Mouse (Mus musculus): ENCODE data around the gene Otop1. TPM values are rescaled to one million over a fixed set of nuclear protein-coding genes. Genes with fewer than 3 reads are reported as not detected.
A peak's percentile ranks its signal among the peaks of the same experiment; 100 is the strongest.

The Otop1 gene
- polyA plus RNA-seq, 1 experiment from 2014 or later, result not detected

DNA sequence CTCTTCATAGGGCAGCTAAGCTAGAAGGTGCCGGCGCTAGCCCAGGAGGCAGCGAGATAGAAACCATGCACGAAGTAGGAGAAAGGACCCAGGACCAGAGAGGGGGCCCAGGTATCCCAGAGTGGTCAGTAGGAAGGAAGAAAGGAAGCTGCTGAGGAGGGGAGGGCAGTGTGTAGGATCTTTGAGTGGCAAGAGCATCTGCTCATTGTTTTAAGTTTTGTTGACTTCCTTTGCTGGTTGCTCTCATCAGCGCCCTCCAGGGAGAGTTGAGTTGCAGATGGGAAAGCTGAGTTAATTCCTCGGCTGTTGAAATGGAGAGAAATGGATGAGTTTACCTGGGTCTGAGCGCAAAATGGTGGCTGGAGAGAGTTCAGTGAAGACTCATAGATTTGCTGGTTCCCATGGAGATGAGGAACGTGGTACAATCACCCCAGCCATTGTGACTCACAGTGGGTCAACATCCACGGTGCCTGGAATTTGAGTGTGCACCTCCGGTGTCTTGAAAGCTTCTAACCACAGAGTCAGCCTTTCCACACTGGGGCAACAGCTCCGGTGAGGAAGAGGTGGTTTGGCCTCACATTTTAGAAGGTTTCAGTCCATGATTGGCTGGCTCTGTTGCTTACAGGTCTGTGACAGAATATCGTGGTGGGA lies 26.1 kb downstream of the Otop1 start:
- Histone ChIP-seq H3K27ac (replicated peaks) (no peak overlapping the region), H3K9ac (no peak overlapping the region), H3K27me3 (no peaks in the 10 kb centered on the region), H3K4me1 (no peaks in the 10 kb centered on the region), H3K4me2 (replicated peaks) (no peak overlapping the region), H3K9me3 (replicated peaks) (no peaks in the 10 kb centered on the region), H3K36me3 (no peaks in the 10 kb centered on the region), H3K4me3 (replicated peaks) (no peak overlapping the region)
- 86% methylated on average over 12 of the region's 12 CpGs for WGBS
- no peak for ATAC-seq (ENCODE audit: insufficient number of reproducible peaks, low FRiP score, low TSS enrichment, low read depth)

DNA sequence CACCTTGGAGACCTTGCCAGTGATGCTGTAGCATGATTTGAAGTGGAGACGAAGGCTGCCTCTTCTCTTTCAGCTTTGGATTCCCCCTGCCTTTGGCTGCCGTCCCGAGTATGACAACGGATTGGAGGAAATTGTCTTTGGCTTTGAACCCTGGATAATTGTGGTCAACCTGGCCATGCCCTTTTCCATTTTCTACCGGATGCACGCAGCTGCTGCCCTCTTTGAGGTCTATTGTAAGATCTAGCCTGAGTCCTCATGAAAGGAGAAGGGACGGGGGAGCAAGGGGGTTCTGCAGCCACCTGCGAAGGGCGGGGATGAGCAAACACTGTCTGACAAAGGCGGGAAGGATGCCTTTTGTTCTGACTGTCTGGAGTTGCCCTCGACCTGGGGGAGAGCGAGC lies 26.9 kb downstream of the Otop1 start:
- Histone ChIP-seq H3K36me3 (no peaks in the 10 kb centered on the region), H3K9ac (no peak overlapping the region), H3K27ac (replicated peaks) (no peak overlapping the region), H3K4me2 (replicated peaks) (no peak overlapping the region), H3K4me3 (replicated peaks) (no peak overlapping the region), H3K9me3 (replicated peaks) (no peaks in the 10 kb centered on the region), H3K4me1 (no peaks in the 10 kb centered on the region), H3K27me3 (no peaks in the 10 kb centered on the region)
- ATAC-seq (ENCODE audit: insufficient number of reproducible peaks, low FRiP score, low TSS enrichment, low read depth), result no peak
- WGBS, result 44% methylated on average over 12 of the region's 12 CpGs

DNA sequence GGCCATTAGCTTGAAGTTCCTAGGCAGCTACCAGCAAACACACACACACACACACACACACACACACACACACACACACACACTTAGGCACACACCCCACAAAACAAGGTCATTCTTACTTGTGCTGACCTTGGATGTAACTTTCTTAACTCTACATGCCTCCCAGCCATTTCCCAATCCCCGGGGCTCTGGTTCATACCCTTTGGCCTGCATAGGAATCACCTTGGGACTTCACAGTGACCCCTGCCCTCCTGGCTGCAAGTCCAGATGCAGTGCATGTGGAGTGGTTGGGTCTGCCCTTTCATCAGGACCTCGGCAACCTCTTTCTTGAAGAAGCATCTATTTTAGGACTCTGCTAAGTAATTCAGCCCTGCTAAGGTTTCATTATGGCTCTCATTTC lies 29.5 kb downstream of the Otop1 start:
- ATAC-seq (ENCODE audit: insufficient number of reproducible peaks, low FRiP score, low TSS enrichment, low read depth), result no peak
- H3K9ac ChIP-seq, result no peak overlapping the region
- H3K4me1 ChIP-seq, result no peaks in the 10 kb centered on the region
- H3K27ac ChIP-seq (replicated peaks), result no peak overlapping the region
- 45% methylated on average over 2 of the region's 2 CpGs for WGBS
- H3K4me2 ChIP-seq (replicated peaks), result no peak overlapping the region
- no peaks in the 10 kb centered on the region for H3K27me3 ChIP-seq
- H3K4me3 ChIP-seq (replicated peaks), result no peak overlapping the region
- H3K36me3 ChIP-seq, result no peaks in the 10 kb centered on the region
- no peaks in the 10 kb centered on the region for H3K9me3 ChIP-seq (replicated peaks)

DNA sequence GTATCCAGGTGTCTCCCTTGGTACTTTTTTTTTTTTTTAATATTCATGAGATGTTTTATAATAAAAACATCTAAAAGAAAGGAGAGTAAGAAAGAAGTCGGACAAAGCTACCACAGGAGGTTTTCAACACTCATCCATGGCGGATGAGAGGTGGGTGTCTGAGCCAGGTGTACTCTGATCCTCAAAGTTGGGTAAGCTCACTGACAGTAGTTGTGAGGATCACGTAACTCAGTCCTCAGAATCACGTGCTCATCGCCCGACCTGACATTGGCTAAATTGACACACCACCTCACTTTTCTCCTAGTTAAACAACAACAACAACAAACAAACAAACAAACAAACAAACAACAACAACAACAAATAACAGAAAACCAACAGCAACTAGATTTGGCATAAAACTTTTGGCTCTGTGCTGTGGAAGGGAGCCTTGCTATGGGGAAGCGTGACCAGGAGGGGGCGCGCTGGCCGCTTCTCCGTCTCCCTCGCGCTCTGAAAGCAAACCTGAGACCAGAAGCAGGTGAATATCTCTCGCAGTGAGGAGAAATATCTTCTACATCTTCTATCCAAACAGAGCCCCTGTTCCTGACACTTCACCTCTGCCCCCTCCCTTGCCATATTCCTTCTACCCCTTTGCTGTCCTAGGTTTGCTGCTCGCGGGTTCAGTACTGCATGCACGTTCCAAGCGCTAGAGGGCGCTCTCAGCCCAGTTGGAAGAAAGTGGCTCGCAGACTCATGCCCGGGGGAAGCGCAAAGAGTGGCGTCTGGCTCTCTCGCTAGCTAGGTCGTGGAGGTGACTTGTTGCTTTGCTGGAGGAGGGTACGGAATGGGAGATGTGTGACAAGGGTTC lies 31.7 kb downstream of the Otop1 start:
- 9% methylated on average over 26 of the region's 26 CpGs for WGBS
- H3K36me3 ChIP-seq, result no peaks in the 10 kb centered on the region
- H3K4me3 ChIP-seq (replicated peaks), result peak overlapping the region; percentile 41
- H3K4me1 ChIP-seq, result no peaks in the 10 kb centered on the region
- H3K27ac ChIP-seq (replicated peaks), result no peak overlapping the region
- peak overlapping the region; percentile 65 for H3K4me2 ChIP-seq (replicated peaks)
- 0 out of 2 replicates have a peak, but pooled peaks have one; percentile 56 for ATAC-seq (ENCODE audit: insufficient number of reproducible peaks, low FRiP score, low TSS enrichment, low read depth)
- H3K9me3 ChIP-seq (replicated peaks), result no peaks in the 10 kb centered on the region
- H3K9ac ChIP-seq, result no peak overlapping the region
- no peaks in the 10 kb centered on the region for H3K27me3 ChIP-seq

DNA sequence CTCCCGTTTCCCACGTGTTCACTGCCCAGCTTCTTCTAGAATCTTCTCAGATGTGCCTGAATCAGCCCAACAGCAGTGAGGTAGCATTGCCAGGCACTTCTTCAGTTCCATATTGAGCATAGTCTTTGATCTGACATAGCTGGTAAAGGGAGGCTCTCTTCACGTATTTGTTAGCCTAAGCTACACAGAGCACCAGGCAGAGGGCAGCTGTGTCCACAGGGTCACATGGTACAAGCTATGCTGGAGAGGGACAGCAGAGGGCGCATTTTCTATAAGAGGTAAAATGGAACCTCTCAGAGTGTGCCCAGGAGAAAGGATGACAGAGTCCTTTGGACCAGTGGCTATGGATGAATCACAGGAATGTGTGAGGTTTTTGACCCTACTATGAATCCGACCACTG lies 33.1 kb downstream of the Otop1 start:
- Histone ChIP-seq H3K4me3 (replicated peaks) (no peak overlapping the region), H3K4me1 (no peaks in the 10 kb centered on the region), H3K27ac (replicated peaks) (no peak overlapping the region), H3K36me3 (no peaks in the 10 kb centered on the region), H3K27me3 (no peaks in the 10 kb centered on the region), H3K9ac (no peak overlapping the region), H3K4me2 (replicated peaks) (no peak overlapping the region), H3K9me3 (replicated peaks) (no peaks in the 10 kb centered on the region)
- WGBS, result 47% methylated on average over 5 of the region's 5 CpGs
- no peak for ATAC-seq (ENCODE audit: insufficient number of reproducible peaks, low FRiP score, low TSS enrichment, low read depth)

DNA sequence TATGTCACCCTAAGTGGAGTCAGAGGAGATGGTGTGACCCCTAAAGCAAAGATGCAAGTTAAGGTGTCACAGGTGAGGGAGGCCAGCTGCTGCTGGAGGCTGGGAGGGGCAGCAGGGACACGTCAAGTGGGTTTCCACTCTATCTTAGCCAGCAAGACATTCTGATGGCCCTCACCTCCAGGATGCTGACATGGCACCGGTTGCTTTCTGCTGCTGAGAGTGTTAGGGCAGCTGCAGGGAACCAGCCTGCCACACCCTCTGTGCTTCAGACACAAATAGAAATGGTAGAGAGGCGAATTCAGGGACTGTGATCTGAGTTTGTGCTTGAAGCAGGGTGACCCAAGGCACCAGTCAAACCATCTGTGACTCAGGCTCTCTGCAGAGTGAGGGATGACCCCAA lies 34.0 kb downstream of the Otop1 start:
- no peak overlapping the region for H3K9ac ChIP-seq
- H3K4me1 ChIP-seq, result no peaks in the 10 kb centered on the region
- H3K4me3 ChIP-seq (replicated peaks), result no peak overlapping the region
- H3K9me3 ChIP-seq (replicated peaks), result no peaks in the 10 kb centered on the region
- 66% methylated on average over 3 of the region's 3 CpGs for WGBS
- no peak overlapping the region for H3K4me2 ChIP-seq (replicated peaks)
- H3K27ac ChIP-seq (replicated peaks), result no peak overlapping the region
- no peaks in the 10 kb centered on the region for H3K27me3 ChIP-seq
- ATAC-seq (ENCODE audit: insufficient number of reproducible peaks, low FRiP score, low TSS enrichment, low read depth), result no peak
- H3K36me3 ChIP-seq, result no peaks in the 10 kb centered on the region

DNA sequence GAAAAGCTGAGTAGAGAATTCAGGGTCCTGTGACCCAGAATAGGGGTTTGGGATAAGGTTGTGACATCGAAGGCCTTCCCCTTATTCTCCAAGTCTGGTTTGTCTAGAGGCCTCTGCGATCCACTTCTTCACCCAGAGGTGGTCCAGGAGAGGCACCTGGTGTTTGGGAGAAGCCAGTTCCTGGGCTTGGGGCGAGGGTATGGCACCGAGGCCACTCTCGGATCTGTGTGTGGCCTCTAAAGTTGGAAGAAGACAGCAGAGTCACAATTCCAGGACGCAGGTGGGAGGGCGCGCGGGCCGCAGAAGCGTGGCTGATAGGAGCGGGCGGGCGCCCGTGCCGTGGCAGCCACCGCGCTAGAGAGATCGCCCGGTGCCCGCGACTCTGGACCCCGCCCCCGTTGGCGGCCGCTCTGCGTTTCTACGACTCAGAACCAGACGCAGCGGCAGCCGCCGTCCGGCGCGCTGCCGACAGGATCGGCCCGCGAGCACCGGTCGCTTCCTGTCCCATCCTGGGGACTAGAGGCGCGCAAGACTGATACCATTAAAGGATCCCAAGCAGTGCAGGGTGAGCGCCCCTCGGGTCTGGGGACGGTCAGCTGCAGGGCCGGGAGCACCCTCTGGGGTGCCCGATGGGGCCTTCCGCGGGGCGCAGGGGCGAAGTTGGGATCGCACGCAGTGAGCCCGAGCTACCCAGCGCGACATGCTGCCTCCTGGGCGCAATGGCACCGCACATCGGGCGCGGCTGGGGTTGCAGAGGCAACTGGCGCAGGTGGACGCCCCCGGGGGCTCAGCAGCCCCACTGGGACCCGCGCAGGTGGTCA lies 43.4 kb downstream of the Otop1 start, which contains the start of gene Drd5:
Drd5 (plus strand) TSS at position 402 of the 821 bp plus-strand sequence.
- ATAC-seq (ENCODE audit: insufficient number of reproducible peaks, low FRiP score, low TSS enrichment, low read depth), result 0 out of 2 replicates have a peak, but pooled peaks have one; percentile 29
- peaks cover 47% of the 10 kb centered on the region for H3K27me3 ChIP-seq

DNA sequence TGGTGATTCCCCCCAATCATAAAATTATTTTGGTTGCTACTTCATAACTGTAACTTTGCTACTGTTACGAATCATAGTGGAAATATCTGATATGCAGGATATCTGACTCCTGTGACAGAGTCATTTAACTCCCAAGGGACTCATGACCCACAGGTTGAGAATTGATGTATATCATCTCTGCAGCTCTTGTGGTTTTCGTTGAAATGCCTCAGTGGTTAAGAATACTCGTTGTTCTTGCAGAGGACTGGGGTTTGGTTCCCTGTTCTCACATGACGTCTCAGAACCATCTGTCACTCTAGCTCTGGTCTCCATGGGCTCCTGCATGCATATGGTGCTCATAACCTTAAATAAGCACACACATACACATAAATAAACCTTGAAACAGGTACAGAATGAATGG lies 57.6 kb downstream of the Otop1 start:
- Histone ChIP-seq H3K27ac (replicated peaks) (no peak overlapping the region), H3K4me1 (no peaks in the 10 kb centered on the region), H3K4me2 (replicated peaks) (no peak overlapping the region), H3K9me3 (replicated peaks) (no peaks in the 10 kb centered on the region), H3K27me3 (no peaks in the 10 kb centered on the region), H3K4me3 (replicated peaks) (no peak overlapping the region), H3K36me3 (no peaks in the 10 kb centered on the region), H3K9ac (no peak overlapping the region)
- no peak for ATAC-seq (ENCODE audit: insufficient number of reproducible peaks, low FRiP score, low TSS enrichment, low read depth)
- WGBS, result 53% methylated on average over 4 of the region's 4 CpGs

More for the DNA sequence above, 43.4 kb downstream of the Otop1 start, which contains the start of gene Drd5:
- 2% methylated on average over 61 of the region's 67 CpGs for WGBS
- no peaks in the 10 kb centered on the region for H3K9me3 ChIP-seq (replicated peaks)
- peak within 1 kb of the TSS; percentile 21; the same call in 1 of the 2 replicates for H3K9ac ChIP-seq
- no peaks in the 10 kb centered on the region for H3K36me3 ChIP-seq
- no peak within 1 kb of the TSS for H3K27ac ChIP-seq (replicated peaks)
- H3K4me2 ChIP-seq (replicated peaks), result peak within 1 kb of the TSS; percentile 83
- H3K4me3 ChIP-seq (replicated peaks), result peak within 1 kb of the TSS; percentile 41
- H3K4me1 ChIP-seq, result peaks cover 9% of the 10 kb centered on the region

DNA sequence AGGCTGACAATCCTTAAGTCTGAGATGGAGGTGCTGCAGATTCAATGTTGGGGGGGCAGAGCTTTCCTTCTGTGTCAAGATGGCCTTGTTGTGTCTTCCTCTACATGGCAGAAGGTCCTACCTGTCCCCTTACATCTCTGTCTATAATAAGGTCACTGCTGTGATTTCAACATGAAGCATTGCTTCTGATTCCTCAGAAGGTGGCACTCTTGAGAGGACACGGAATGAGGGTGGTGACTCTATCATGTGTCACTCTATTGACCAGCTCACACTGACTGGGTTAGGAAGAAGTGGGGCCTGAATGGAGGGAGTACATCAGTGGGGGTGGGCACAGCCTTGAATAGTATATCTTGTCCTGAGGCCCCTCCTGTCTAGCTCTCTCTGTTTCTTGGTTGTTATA lies 58.8 kb downstream of the Otop1 start:
- no peaks in the 10 kb centered on the region for H3K27me3 ChIP-seq
- ATAC-seq (ENCODE audit: insufficient number of reproducible peaks, low FRiP score, low TSS enrichment, low read depth), result no peak
- 45% methylated on average over 1 of the region's 1 CpGs for WGBS

DNA sequence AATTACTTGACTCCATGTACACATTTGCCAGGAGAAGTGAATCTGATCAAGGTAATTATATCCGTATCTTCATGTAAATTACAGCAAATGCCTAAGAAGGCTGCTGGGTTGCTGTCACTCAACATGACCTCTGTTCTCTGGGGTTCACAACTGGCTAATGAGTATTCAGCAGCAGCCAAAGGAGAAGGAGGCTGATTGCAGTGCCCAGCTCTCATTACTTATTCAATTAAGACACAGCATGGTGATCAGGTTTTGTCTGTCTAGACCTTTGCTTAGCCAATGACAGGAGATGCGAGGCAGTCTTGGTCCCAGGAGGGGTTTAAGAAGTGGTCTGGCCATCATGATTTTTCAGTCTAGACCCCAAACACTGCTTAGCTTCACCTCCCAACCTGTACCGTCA lies 67.3 kb downstream of the Otop1 start:
- no peaks in the 10 kb centered on the region for H3K36me3 ChIP-seq
- no peak for ATAC-seq (ENCODE audit: insufficient number of reproducible peaks, low FRiP score, low TSS enrichment, low read depth)
- 44% methylated on average over 3 of the region's 3 CpGs for WGBS

More for the DNA sequence above, 58.8 kb downstream of the Otop1 start:
- Histone ChIP-seq H3K9me3 (replicated peaks) (no peaks in the 10 kb centered on the region), H3K27ac (replicated peaks) (no peak overlapping the region), H3K4me2 (replicated peaks) (no peak overlapping the region), H3K4me3 (replicated peaks) (no peak overlapping the region), H3K4me1 (no peaks in the 10 kb centered on the region), H3K9ac (no peak overlapping the region), H3K36me3 (no peaks in the 10 kb centered on the region)

More for the DNA sequence above, 67.3 kb downstream of the Otop1 start:
- H3K4me1 ChIP-seq, result no peaks in the 10 kb centered on the region
- no peak overlapping the region for H3K4me2 ChIP-seq (replicated peaks)
- no peaks in the 10 kb centered on the region for H3K27me3 ChIP-seq
- H3K27ac ChIP-seq (replicated peaks), result no peak overlapping the region
- H3K4me3 ChIP-seq (replicated peaks), result no peak overlapping the region
- H3K9ac ChIP-seq, result no peak overlapping the region
- H3K9me3 ChIP-seq (replicated peaks), result no peaks in the 10 kb centered on the region
